ENCODE assay signal across 8 mouse cellular contexts in genomic region chr8:124720938-124721861, GRCm38 (mm10). TPM values are rescaled to one million over a fixed set of nuclear protein-coding genes. Genes with fewer than 3 reads are reported as not detected.
DNase-seq lines count a peak whose midpoint lies in the region; ATAC-seq and TF ChIP-seq lines count a peak whose summit lies in the region.

No protein-coding gene starts in this region.

- H3K4me2 ChIP-seq in embryonic facial prominence, embryonic 13.5 days, result peak overlapping the region; percentile 93
- peak overlapping the region; percentile 91 for H3K4me2 ChIP-seq in intestine, postnatal 0 days (replicated peaks; ENCODE audit: low read depth)
- peak overlapping the region; percentile 93 for H3K4me2 ChIP-seq in neural tube, embryonic 12.5 days (replicated peaks)

- peak overlapping the region; percentile 90 for H3K27ac ChIP-seq in layer of hippocampus, adult 2 months
- peak overlapping the region; percentile 29 for H3K27ac ChIP-seq in MEL (ENCODE audit: control insufficient read depth, low read depth, low read length)
- H3K27ac ChIP-seq in embryonic facial prominence, embryonic 13.5 days, result no peak overlapping the region
- peak overlapping the region; percentile 57; the same call in 1 of the 2 replicates for H3K27ac ChIP-seq in intestine, postnatal 0 days (ENCODE audit: low read depth, low read length)
- H3K27ac ChIP-seq in neural tube, embryonic 12.5 days, result no peak overlapping the region; the same call in 1 of the 2 replicates

- TF ChIP-seq EP300 in MEL (IDR thresholded peaks at IDR 0.05; ENCODE audit: low read depth in 1 of 2, low read length in 2 of 2), result no peak

- no peaks in the 10 kb centered on the region for H3K9me3 ChIP-seq in MEL (replicated peaks; ENCODE audit: insufficient read depth, low read length)
- no peaks in the 10 kb centered on the region for H3K9me3 ChIP-seq in embryonic facial prominence, embryonic 13.5 days
- H3K9me3 ChIP-seq in intestine, postnatal 0 days (ENCODE audit: control insufficient read depth), result no peaks in the 10 kb centered on the region
- H3K9me3 ChIP-seq in neural tube, embryonic 12.5 days, result no peaks in the 10 kb centered on the region

- H3K9ac ChIP-seq in MEL (ENCODE audit: control insufficient read depth, low read depth, low read length, poor library complexity, severe bottlenecking), result peak overlapping the region; percentile 91
- H3K9ac ChIP-seq in embryonic facial prominence, embryonic 13.5 days, result peak overlapping the region; percentile 86
- H3K9ac ChIP-seq in intestine, postnatal 0 days (ENCODE audit: low read depth, low read length), result peak overlapping the region; percentile 81
- H3K9ac ChIP-seq in neural tube, embryonic 12.5 days, result peak overlapping the region; percentile 92

- no peaks in the 10 kb centered on the region for H3K27me3 ChIP-seq in MEL (ENCODE audit: control insufficient read depth in 1 of 2, insufficient read depth in 2 of 2, low read length in 2 of 2)
- H3K27me3 ChIP-seq in embryonic facial prominence, embryonic 13.5 days, result no peaks in the 10 kb centered on the region
- H3K27me3 ChIP-seq in intestine, postnatal 0 days (replicated peaks; ENCODE audit: control insufficient read depth, insufficient read depth, low read length), result no peaks in the 10 kb centered on the region
- H3K27me3 ChIP-seq in neural tube, embryonic 12.5 days (replicated peaks), result no peaks in the 10 kb centered on the region

- ATAC-seq in embryonic facial prominence, embryonic 13.5 days (ENCODE audit: insufficient number of reproducible peaks, insufficient read depth, low FRiP score, low TSS enrichment, low read depth), result peak; percentile 49
- ATAC-seq in intestine, postnatal 0 days, result peak; percentile 24
- ATAC-seq in neural tube, embryonic 12.5 days (ENCODE audit: low FRiP score, low read depth), result peak; percentile 23

- no peak for TF ChIP-seq RAD21 in MEL (IDR thresholded peaks at IDR 0.05; ENCODE audit: low read depth, low read length)

- peaks cover 6 to 18% of the 10 kb centered on the region in 2 experiments for H3K4me1 ChIP-seq in MEL (ENCODE audit: control insufficient read depth in 1 of 2, insufficient read depth in 2 of 2, low read length in 2 of 2)
- peaks cover 20% of the 10 kb centered on the region for H3K4me1 ChIP-seq in embryonic facial prominence, embryonic 13.5 days
- H3K4me1 ChIP-seq in intestine, postnatal 0 days (replicated peaks; ENCODE audit: control insufficient read depth, insufficient read depth, low read length), result 0 out of 2 replicates have a peak, but pooled peaks cover 11% of the 10 kb centered on the region
- H3K4me1 ChIP-seq in neural tube, embryonic 12.5 days, result peaks cover 23% of the 10 kb centered on the region

- peaks cover 41% of the 10 kb centered on the region for H3K79me2 ChIP-seq in MEL (ENCODE audit: control insufficient read depth, insufficient read depth, low read length, poor library complexity)

- TF ChIP-seq POLR2A in MEL (IDR thresholded peaks at IDR 0.05; ENCODE audit: control insufficient read depth in 1 of 2, insufficient read depth in 1 of 2, low read depth in 1 of 2, low read length in 2 of 2, poor library complexity in 1 of 2), result no peak; a peak in 1 of 4 replicates

- H3K4me3 ChIP-seq in layer of hippocampus, adult 2 months, result peak overlapping the region; percentile 95
- H3K4me3 ChIP-seq in MEL (ENCODE audit: control insufficient read depth in 1 of 2, insufficient read depth in 1 of 2, low read depth in 2 of 2, low read length in 2 of 2), result peak overlapping the region; percentile 72 to 88
- H3K4me3 ChIP-seq in embryonic facial prominence, embryonic 13.5 days, result peak overlapping the region; percentile 94
- H3K4me3 ChIP-seq in intestine, postnatal 0 days (ENCODE audit: low read depth, low read length), result peak overlapping the region; percentile 89
- peak overlapping the region; percentile 85 for H3K4me3 ChIP-seq in neural tube, embryonic 12.5 days

- no peak for TF ChIP-seq CTCF in layer of hippocampus, adult 2 months (conservative IDR thresholded peaks at IDR 0.05)
- no peak for TF ChIP-seq CTCF in MEL (IDR thresholded peaks at IDR 0.05 in 2 of 3, conservative IDR thresholded peaks at IDR 0.05 in 1 of 3; ENCODE audit: control insufficient read depth in 1 of 3, insufficient read depth in 1 of 3, low read depth in 2 of 3, low read length in 3 of 3, poor library complexity in 1 of 3, severe bottlenecking in 1 of 3)
- TF ChIP-seq CTCF in intestine, postnatal 0 days (IDR thresholded peaks at IDR 0.05; ENCODE audit: low read depth), result no peak

- 3% methylated on average over 31 of the region's 31 CpGs for WGBS in embryonic facial prominence, embryonic 13.5 days
- WGBS in intestine, postnatal 0 days, result 4% methylated on average over 31 of the region's 31 CpGs
- WGBS in neural tube, embryonic 12.5 days, result 2% methylated on average over 31 of the region's 31 CpGs

- H3K36me3 ChIP-seq in MEL (ENCODE audit: control insufficient read depth in 1 of 2, insufficient read depth in 2 of 2, low read length in 2 of 2), result peaks cover 3 to 14% of the 10 kb centered on the region in 2 experiments; a peak in 3 of 4 replicates
- H3K36me3 ChIP-seq in embryonic facial prominence, embryonic 13.5 days, result peaks cover 3% of the 10 kb centered on the region
- H3K36me3 ChIP-seq in intestine, postnatal 0 days (ENCODE audit: control insufficient read depth, insufficient read depth), result peaks cover 3% of the 10 kb centered on the region
- peaks cover 3% of the 10 kb centered on the region for H3K36me3 ChIP-seq in neural tube, embryonic 12.5 days

- DNase-seq in layer of hippocampus, adult 2 months (ENCODE audit: low spot score in 2 of 2), result no peak
- no peak for DNase-seq in layer of hippocampus, postnatal 25 days (ENCODE audit: extremely low spot score in 1 of 2, low spot score in 1 of 2)
- DNase-seq in MEL (ENCODE audit: low read depth, low spot score), result peak; percentile 69
- no peak for DNase-seq in ovary, postnatal 36 days (ENCODE audit: low spot score)
- DNase-seq in cerebellum, postnatal 36 days, result no peak

TF ChIP-seq in MEL, 35 proteins besides CTCF, POLR2A, EP300 and RAD21 (continues in another document):
- no peak for TF ChIP-seq ETS1 (IDR thresholded peaks at IDR 0.05; ENCODE audit: low read depth, low read length)
- no peak for TF ChIP-seq USF2 (IDR thresholded peaks at IDR 0.05; ENCODE audit: borderline replicate concordance in 1 of 2, insufficient read depth in 1 of 2, low read depth in 1 of 2, low read length in 2 of 2)
- TF ChIP-seq TBP (IDR thresholded peaks at IDR 0.05; ENCODE audit: low read depth, low read length), result no peak
- TF ChIP-seq GATA1 (IDR thresholded peaks at IDR 0.05; ENCODE audit: low read depth, low read length), result peak; percentile 51; the same call in 1 of the 2 replicates
- no peak for TF ChIP-seq TCF12 (IDR thresholded peaks at IDR 0.05; ENCODE audit: low read depth, low read length)
- 0 out of 2 replicates have a peak, but pooled peaks have one; percentile 8 for TF ChIP-seq POLR2AphosphoS2 (IDR thresholded peaks at IDR 0.05; ENCODE audit: low read length)
- no peak for TF ChIP-seq POLR2AphosphoS5 (IDR thresholded peaks at IDR 0.05; ENCODE audit: borderline replicate concordance, low read depth, low read length)
- peak; percentile 76 for TF ChIP-seq MXI1 (IDR thresholded peaks at IDR 0.05; ENCODE audit: low read depth, low read length)
- TF ChIP-seq HCFC1 (IDR thresholded peaks at IDR 0.05; ENCODE audit: low read depth, low read length), result no peak

RNA-seq across cellular contexts. Expression of gene Ttc13, which starts 0.6 kb away (rescaled TPM):
- 10 to 100 TPM; 49.6 to 51.6 TPM for total RNA-seq in layer of hippocampus, adult 2 months (2021)
- total RNA-seq in layer of hippocampus, postnatal 25 days (2021), result 10 to 100 TPM; 40.7 to 54.6 TPM
- 30.7 and 39.1 TPM in 2 replicates for total RNA-seq in MEL (2012; rRNA removed)
- 10 to 100 TPM in 1 of 2 experiments, not detected in 1; 34.0 TPM for polyA plus RNA-seq in MEL (2012; ENCODE audit: insufficient read depth in 1 of 2, insufficient read length in 2 of 2, low read depth in 1 of 2, low replicate concordance in 2 of 2, missing spikeins in 1 of 2)
- 39.5 and 39.6 TPM in 2 replicates for polyA plus RNA-seq in embryonic facial prominence, embryonic 13.5 days (2015; fragmentation: Nextera tagmentation; extraction: Ambion mirVana)
- polyA plus RNA-seq in intestine, postnatal 0 days (2015; fragmentation: Nextera tagmentation; extraction: Ambion mirVana), result 19.0 and 20.2 TPM in 2 replicates
- polyA plus RNA-seq in neural tube, embryonic 12.5 days (2016; fragmentation: Nextera tagmentation; extraction: Ambion mirVana), result 62.5 and 64.0 TPM in 2 replicates

RNA-seq across cellular contexts. Expression of gene Arv1, which starts 0.7 kb away (rescaled TPM):
- 10 to 100 TPM; 10.7 to 13.4 TPM for total RNA-seq in layer of hippocampus, adult 2 months (2021)
- 10 to 100 TPM; 10.4 to 13.5 TPM for total RNA-seq in layer of hippocampus, postnatal 25 days (2021)
- total RNA-seq in MEL (2012; rRNA removed), result 11.3 and 11.9 TPM in 2 replicates
- polyA plus RNA-seq in MEL (2012; ENCODE audit: insufficient read depth in 1 of 2, insufficient read length in 2 of 2, low read depth in 1 of 2, low replicate concordance in 2 of 2, missing spikeins in 1 of 2), result 10 to 100 TPM in 1 of 2 experiments, not detected in 1; 24.1 TPM
- 27.0 and 30.1 TPM in 2 replicates for polyA plus RNA-seq in embryonic facial prominence, embryonic 13.5 days (2015; fragmentation: Nextera tagmentation; extraction: Ambion mirVana)
- 13.3 and 14.8 TPM in 2 replicates for polyA plus RNA-seq in intestine, postnatal 0 days (2015; fragmentation: Nextera tagmentation; extraction: Ambion mirVana)
- polyA plus RNA-seq in neural tube, embryonic 12.5 days (2016; fragmentation: Nextera tagmentation; extraction: Ambion mirVana), result 33.0 and 35.9 TPM in 2 replicates

RNA-seq across cellular contexts. Expression of gene Fam89a, which starts 30.4 kb away (rescaled TPM):
- total RNA-seq in layer of hippocampus, adult 2 months (2021), result under 1 TPM; 0.27 to 0.54 TPM
- total RNA-seq in layer of hippocampus, postnatal 25 days (2021), result under 1 TPM; 0.45 to 0.98 TPM
- 0.31 and 0.33 TPM in 2 replicates for total RNA-seq in MEL (2012; rRNA removed)
- polyA plus RNA-seq in MEL (2012; ENCODE audit: insufficient read depth in 1 of 2, insufficient read length in 2 of 2, low read depth in 1 of 2, low replicate concordance in 2 of 2, missing spikeins in 1 of 2), result 1 to 10 TPM in 1 of 2 experiments, not detected in 1; 1.8 TPM
- polyA plus RNA-seq in embryonic facial prominence, embryonic 13.5 days (2015; fragmentation: Nextera tagmentation; extraction: Ambion mirVana), result 2.8 and 2.9 TPM in 2 replicates
- 1.9 and 2.3 TPM in 2 replicates for polyA plus RNA-seq in intestine, postnatal 0 days (2015; fragmentation: Nextera tagmentation; extraction: Ambion mirVana)
- polyA plus RNA-seq in neural tube, embryonic 12.5 days (2016; fragmentation: Nextera tagmentation; extraction: Ambion mirVana), result 8.9 and 11.2 TPM in 2 replicates

RNA-seq across cellular contexts. Expression of gene 2310022B05Rik, which starts 58.0 kb away (rescaled TPM):
- 10 to 100 TPM; 76.5 to 77.4 TPM for total RNA-seq in layer of hippocampus, adult 2 months (2021)
- total RNA-seq in layer of hippocampus, postnatal 25 days (2021), result 10 to 100 TPM; 83.2 to 86.9 TPM
- 5.7 and 6.2 TPM in 2 replicates for total RNA-seq in MEL (2012; rRNA removed)
- polyA plus RNA-seq in MEL (2012; ENCODE audit: insufficient read depth in 1 of 2, insufficient read length in 2 of 2, low read depth in 1 of 2, low replicate concordance in 2 of 2, missing spikeins in 1 of 2), result 10 to 100 TPM in 1 of 2 experiments, not detected in 1; 27.0 TPM
- polyA plus RNA-seq in embryonic facial prominence, embryonic 13.5 days (2015; fragmentation: Nextera tagmentation; extraction: Ambion mirVana), result 29.0 and 29.9 TPM in 2 replicates
- 22.1 and 22.6 TPM in 2 replicates for polyA plus RNA-seq in intestine, postnatal 0 days (2015; fragmentation: Nextera tagmentation; extraction: Ambion mirVana)
- polyA plus RNA-seq in neural tube, embryonic 12.5 days (2016; fragmentation: Nextera tagmentation; extraction: Ambion mirVana), result 26.8 and 27.4 TPM in 2 replicates

Comparison
In these comparisons a context has a peak if more than half of its experiments do, and no peak if none do; other contexts are left out.
1. H3K27ac ChIP-seq: peak in layer of hippocampus, adult 2 months (single experiment), MEL (single experiment) and intestine, postnatal 0 days (single experiment); none in embryonic facial prominence, embryonic 13.5 days (single experiment) and neural tube, embryonic 12.5 days (single experiment).
2. Peak in every context shown above with its lines, with median percentiles within 50 percentile points of each other: H3K4me3 ChIP-seq, H3K9ac ChIP-seq, ATAC-seq and H3K4me2 ChIP-seq.